Mouse (Mus musculus) gastrocnemius, adult 18-20 months (tissue): Measurements from ENCODE around the gene Aox3. TPM values are rescaled to one million over a fixed set of nuclear protein-coding genes. Genes with fewer than 3 reads are reported as not detected.

ENCODE experiments used
- DNase-seq: peaks from one replicate; pipeline ENCODE4 v3.0.0; 2021; ENCODE audit warnings: low spot score
- total RNA-seq, 2 experiments: library from RNA; stranded (reverse); gene quantifications; 2 replicates each; pipeline ENCODE4 v1.2.3; 2021

Gene Aox3
- total RNA-seq, 2 experiments from 2014 or later, result 0.75 to 1.9 TPM

- DNase-seq, result no peak
These were observed 84.1 kb downstream of the Aox3 start for GRCm38 (mm10) chr1:58197023-58197422.

DNA sequence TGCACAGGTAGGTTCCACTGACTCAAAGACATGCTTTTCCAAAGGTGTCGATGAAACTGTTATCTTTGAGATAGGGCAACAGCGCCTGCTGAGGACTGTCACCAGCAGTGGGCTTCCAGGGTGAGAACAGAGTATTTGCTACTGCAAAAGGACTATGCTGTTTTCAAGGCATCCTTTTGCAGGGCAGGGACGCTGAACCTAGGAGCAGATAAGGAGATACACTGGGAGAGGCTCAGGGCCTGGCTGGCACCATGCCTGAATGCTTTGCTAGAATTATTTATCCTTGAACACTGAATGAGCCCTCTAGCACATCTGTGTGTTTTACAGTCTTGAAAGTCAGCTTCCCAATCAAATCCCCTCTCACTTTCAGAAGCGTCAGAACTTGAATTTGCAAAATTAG, 85.5 kb downstream of the Aox3 start:
- no peak for DNase-seq

- DNase-seq, result no peak
These were observed 97.3 kb downstream of the Aox3 start, which contains the start of gene Aox4 for GRCm38 (mm10) chr1:58210203-58210602. Aox4 (plus strand) TSS chr1:58210397.

DNA sequence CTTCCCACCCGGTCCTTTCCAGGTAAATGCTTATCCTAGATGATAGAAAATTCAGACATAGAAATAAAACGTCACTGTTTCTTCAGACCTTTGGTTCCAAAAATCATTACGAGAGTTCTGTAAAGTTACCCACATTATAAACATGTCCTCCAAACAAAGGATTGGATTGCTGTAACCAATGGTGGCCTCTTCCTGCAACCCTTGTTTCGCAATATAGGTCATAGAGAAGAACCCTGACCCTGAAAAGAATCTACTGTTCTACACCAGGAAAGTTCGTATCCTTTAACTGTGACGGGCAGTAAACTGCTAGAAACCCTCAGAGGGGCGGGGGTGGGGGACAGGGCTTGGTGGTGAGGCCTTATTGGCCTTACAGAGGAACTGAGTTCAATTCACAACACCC, 99.9 kb downstream of the Aox3 start:
- no peak for DNase-seq

GRCm38 (mm10) chr1:58213838-58214237, 100.9 kb downstream of the Aox3 start:
- DNase-seq, result no peak

- DNase-seq, result no peak
These were observed 102.4 kb downstream of the Aox3 start for GRCm38 (mm10) chr1:58215353-58215752.

GRCm38 (mm10) chr1:58215956-58216532, 103.1 kb downstream of the Aox3 start:
- DNase-seq, result no peak

DNA sequence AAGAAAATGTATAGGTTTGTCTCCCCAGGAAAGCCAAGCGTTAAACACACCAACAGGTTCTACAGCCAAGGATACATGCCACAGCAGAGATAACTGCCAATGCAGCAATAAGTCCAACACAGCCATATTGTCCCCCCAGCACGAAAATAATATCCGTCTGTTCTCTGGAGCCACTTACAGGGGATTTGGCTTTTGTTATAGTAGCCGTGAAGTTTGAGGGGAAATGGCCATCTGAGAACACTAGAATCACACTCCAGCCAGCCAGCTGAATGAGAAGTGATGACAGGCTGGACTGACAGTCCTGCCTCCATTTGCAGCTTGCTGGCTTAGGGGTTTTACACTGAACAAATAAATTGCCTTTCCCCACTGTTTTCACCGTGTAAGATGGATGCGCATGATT, 108.1 kb downstream of the Aox3 start:
- DNase-seq, result no peak

GRCm38 (mm10) chr1:58221879-58222278, 108.9 kb downstream of the Aox3 start:
- DNase-seq, result no peak

DNA sequence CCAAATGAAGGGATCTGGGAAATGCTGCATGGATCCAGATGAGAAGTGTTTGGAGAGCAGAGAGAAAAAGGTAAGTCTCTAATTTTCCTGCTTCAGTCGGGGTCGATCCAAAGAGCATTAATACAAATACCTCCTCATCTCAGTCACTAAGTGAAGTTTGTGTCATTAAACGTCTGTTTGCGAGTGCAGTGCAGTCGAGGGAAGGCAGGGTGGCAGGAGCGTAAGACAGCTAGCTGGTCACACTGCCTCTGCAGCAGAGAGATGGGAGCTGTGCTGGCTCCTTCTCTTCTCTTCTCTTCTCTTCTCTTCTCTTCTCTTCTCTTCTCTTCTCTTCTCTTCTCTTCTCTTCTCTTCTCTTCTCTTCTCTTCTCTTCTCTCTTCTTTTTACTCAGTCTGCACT, 115.2 kb downstream of the Aox3 start:
- DNase-seq, result no peak

DNA sequence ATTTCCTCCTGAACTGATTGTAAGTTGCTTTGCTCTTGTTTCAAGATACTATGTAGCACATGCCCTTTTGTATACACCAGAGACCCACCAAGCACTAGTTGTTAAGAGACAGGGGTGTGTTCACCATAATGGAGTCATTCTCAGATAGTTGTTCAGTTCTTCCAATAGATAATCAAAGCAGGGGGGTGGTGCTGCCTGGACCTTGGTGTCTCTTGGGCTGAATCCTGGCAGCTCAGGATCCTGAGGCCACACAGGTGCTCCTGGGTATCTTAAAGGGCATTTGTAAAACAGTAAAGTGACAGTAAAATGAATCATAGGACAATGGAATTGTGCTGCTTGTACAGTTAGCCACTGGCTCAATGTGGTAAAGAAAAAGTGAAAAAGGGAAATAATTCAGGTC, 116.0 kb downstream of the Aox3 start:
- no peak for DNase-seq

DNA sequence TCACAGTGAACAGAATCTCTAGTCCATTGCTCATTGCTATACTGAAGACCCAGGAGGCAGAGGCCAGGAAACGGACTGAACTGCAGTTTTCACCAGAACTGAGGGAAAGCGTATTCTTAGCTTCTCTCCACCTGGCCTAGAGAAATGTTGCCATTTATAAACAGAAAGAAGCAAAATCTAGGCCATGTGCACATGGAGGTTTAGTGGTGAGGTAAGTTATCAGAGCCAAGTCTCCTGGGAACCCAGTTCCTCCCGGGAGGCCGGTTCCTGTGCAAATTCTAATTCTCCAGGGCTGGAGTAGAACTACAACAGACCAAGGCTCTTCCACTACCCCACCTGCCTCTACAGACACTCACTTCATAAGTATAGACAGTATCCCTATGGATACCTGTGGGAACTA, 116.8 kb downstream of the Aox3 start:
- DNase-seq, result no peak

GRCm38 (mm10) chr1:58230542-58230941, 117.6 kb downstream of the Aox3 start:
- no peak for DNase-seq

GRCm38 (mm10) chr1:58235405-58235804, 122.5 kb downstream of the Aox3 start:
- no peak for DNase-seq

DNA sequence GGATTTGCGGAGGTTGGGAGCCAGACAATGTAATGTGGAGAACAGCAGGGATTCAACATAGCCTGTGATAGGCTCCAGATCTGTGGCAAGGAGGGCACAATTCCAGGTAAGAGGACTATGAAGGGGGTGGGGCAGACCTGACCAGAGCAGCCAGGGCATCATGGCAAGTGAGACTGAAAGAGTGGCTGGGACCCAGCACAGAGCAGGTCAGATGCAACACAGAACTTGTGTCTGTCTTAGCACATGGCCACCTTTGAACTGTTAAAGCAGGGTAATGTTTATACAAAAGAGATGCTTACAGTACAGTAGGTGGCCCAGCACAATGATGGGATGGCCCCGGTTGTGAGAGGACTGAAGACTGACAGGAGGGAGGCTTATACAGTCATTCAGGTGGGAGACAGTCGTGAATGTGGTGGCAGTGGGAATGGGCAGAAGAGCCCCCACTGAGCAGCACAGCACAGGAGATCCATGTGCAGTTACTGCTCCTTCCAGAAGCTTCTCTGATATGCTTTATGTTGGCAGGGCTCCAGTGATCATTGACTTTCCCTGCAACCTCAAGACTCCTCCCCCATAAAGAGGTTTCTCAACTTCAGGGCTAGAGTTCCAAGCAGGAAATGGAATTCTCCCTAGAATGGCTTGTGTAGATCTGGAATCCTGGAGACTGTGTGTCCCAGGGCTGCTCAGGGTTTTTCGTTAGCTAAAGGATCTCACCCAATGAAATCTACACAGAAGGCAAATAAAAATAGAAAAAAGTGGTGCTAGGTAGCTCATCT, 124.8 kb downstream of the Aox3 start:
- no peak for DNase-seq

- DNase-seq, result no peak
These were observed 125.5 kb downstream of the Aox3 start for GRCm38 (mm10) chr1:58238440-58238839.

- DNase-seq, result no peak
These were observed 126.0 kb downstream of the Aox3 start for GRCm38 (mm10) chr1:58238961-58239360.

- DNase-seq, result peak; percentile 56
These were observed 127.4 kb downstream of the Aox3 start for GRCm38 (mm10) chr1:58240347-58240746.

DNA sequence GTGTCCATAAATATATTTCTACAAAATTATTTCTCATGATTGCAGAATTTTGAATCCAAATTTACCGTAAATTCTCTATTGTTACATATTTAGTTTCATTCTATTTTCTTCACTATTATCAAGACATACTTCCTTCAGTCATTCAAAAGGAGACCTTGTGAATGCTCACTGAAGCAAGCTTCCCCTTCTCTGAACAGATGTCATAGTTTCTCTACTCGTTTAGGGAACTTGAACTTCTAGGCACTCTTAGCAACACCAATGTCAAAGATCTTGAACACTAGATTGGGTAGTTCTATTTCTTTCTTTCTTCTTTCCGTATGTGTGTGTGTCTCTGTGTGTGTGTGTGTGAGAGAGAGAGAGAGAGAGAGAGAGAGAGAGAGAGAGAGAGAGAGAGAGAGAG, 131.6 kb downstream of the Aox3 start:
- no peak for DNase-seq

GRCm38 (mm10) chr1:58248518-58248917, 135.6 kb downstream of the Aox3 start:
- DNase-seq, result no peak
